Mouse (Mus musculus) midbrain, postnatal 0 days (tissue): Measurements from ENCODE around the gene Ndufs1. TPM values are rescaled to one million over a fixed set of nuclear protein-coding genes. Genes with fewer than 3 reads are reported as not detected.

Source experiments
- ATAC-seq: fragments of 200-750 bp; cut with Nextera tagmentation; 2 replicates; pipeline ENCODE4 v1.8.0; 2017; ENCODE audit warnings: moderate number of reproducible peaks, mild to moderate bottlenecking, moderate TSS enrichment, moderate library complexity; ENCODE audit not compliant: low FRiP score
- DNase-seq: peaks from one replicate; pipeline ENCODE4 v3.0.0-alpha.2; 2015; ENCODE audit warnings: low spot score
- H3K27ac ChIP-seq: fragments of 300-500 bp; sonication (generic); 2 replicates; pipeline ENCODE4 v1.5.1; 2014; ENCODE audit warnings: low read depth, mild to moderate bottlenecking, low read length, mixed read lengths
- H3K27me3 ChIP-seq: fragments of 300-500 bp; sonication (generic); 2 replicates; pipeline ENCODE4 v1.6.1; 2014; ENCODE audit warnings: low read length, control low read depth, mixed read lengths; ENCODE audit not compliant: insufficient read depth
- H3K36me3 ChIP-seq: fragments of 300-500 bp; sonication (generic); 2 replicates; pipeline ENCODE4 v1.6.1; 2014; ENCODE audit warnings: low read length, control low read depth, mixed read lengths; ENCODE audit not compliant: insufficient read depth
- H3K4me1 ChIP-seq: fragments of 300-500 bp; sonication (generic); 2 replicates; pipeline ENCODE4 v1.6.1; 2014; ENCODE audit warnings: mild to moderate bottlenecking, control low read depth, antibody characterized with exemption, low read length, mixed read lengths; ENCODE audit not compliant: insufficient read depth
- H3K4me2 ChIP-seq: fragments of 300-500 bp; sonication (generic); 2 replicates; pipeline ENCODE4 v1.6.1; 2014; ENCODE audit warnings: low read depth, mild to moderate bottlenecking, low read length, mixed read lengths; ENCODE audit not compliant: poor library complexity, severe bottlenecking
- H3K4me3 ChIP-seq: fragments of 300-500 bp; sonication (generic); 2 replicates; pipeline ENCODE4 v1.5.1; 2014; ENCODE audit warnings: low read depth, mild to moderate bottlenecking, low read length, moderate library complexity
- H3K9ac ChIP-seq: fragments of 300-500 bp; sonication (generic); replicated peaks from 2 replicates; pipeline ENCODE4 v1.6.1; 2014; ENCODE audit warnings: mild to moderate bottlenecking, low read length, moderate library complexity, mixed read lengths; ENCODE audit not compliant: poor library complexity, severe bottlenecking
- H3K9me3 ChIP-seq: fragments of 300-500 bp; sonication (generic); 2 replicates; pipeline ENCODE4 v1.6.1; 2016; ENCODE audit warnings: low read length, control low read depth
- CTCF ChIP-seq: IDR thresholded peaks from 2 replicates; pipeline ENCODE4 v1.5.1; 2016; ENCODE audit warnings: antibody characterized with exemption, mild to moderate bottlenecking
- WGBS: fragments of 180-500 bp; shearing (Covaris S2); extraction: QIAGEN DNeasy Blood & Tissue Kit; methylation state at CpG from one replicate; pipeline ENCODE4 v1.1.7; 2014; 5-methylcytosine and 5-hydroxymethylcytosine counted together
- polyA plus RNA-seq: library from polyadenylated mRNA; unstranded; fragments of >200 nt; fragmentation: Nextera tagmentation; extraction: Ambion mirVana; gene quantifications from 2 replicates; pipeline ENCODE4 v1.2.1, GENCODE M21; 2015
- total RNA-seq: library from RNA; depleted of rRNA; stranded (reverse); fragments of >200 nt; gene quantifications from 2 replicates; pipeline ENCODE4 v1.2.3, GENCODE M21; 2014

The Ndufs1 gene
- total and polyA plus RNA-seq, 2 experiments from 2014 or later: 117 to 128 TPM

GRCm38 (mm10) chr1:63130883-63131282 is 45.8 kb downstream of the Ndufs1 start:
- no peak for TF ChIP-seq CTCF
- Histone ChIP-seq H3K36me3 (no peaks in the 10 kb centered on the region), H3K4me1 (no peaks in the 10 kb centered on the region), H3K4me3 (no peak overlapping the region), H3K9me3 (no peaks in the 10 kb centered on the region), H3K4me2 (no peak overlapping the region), H3K27ac (no peak overlapping the region), H3K9ac (no peak overlapping the region), H3K27me3 (no peaks in the 10 kb centered on the region)
- 88% methylated on average over 2 of the region's 2 CpGs for WGBS
- DNase-seq (no peak), ATAC-seq (no peak)

GRCm38 (mm10) chr1:63129857-63130690 is 46.6 kb downstream of the Ndufs1 start:
- peak; percentile 34; the same call in 1 of the 2 replicates for ATAC-seq
- 19% methylated on average over 18 of the region's 18 CpGs for WGBS
- peak overlapping the region; percentile 51 for H3K4me2 ChIP-seq

GRCm38 (mm10) chr1:63129273-63129672 is 47.4 kb downstream of the Ndufs1 start:
- Histone ChIP-seq H3K27me3 (no peaks in the 10 kb centered on the region), H3K9ac (no peak overlapping the region), H3K9me3 (no peaks in the 10 kb centered on the region), H3K4me3 (no peak overlapping the region), H3K36me3 (0 out of 2 replicates have a peak, but pooled peaks cover 3% of the 10 kb centered on the region), H3K27ac (no peak overlapping the region), H3K4me2 (no peak overlapping the region), H3K4me1 (no peaks in the 10 kb centered on the region)
- 17% methylated on average over 3 of the region's 3 CpGs for WGBS
- no peak for DNase-seq
- ATAC-seq: no peak
- no peak for TF ChIP-seq CTCF

More at GRCm38 (mm10) chr1:63129857-63130690, 46.6 kb downstream of the Ndufs1 start:
- Histone ChIP-seq H3K4me1 (no peaks in the 10 kb centered on the region), H3K9ac (no peak overlapping the region), H3K27ac (no peak overlapping the region), H3K9me3 (no peaks in the 10 kb centered on the region), H3K27me3 (no peaks in the 10 kb centered on the region), H3K4me3 (peak overlapping the region; percentile 24), H3K36me3 (no peaks in the 10 kb centered on the region)
- no peak for TF ChIP-seq CTCF
- DNase-seq: no peak

- Histone ChIP-seq H3K27me3 (no peaks in the 10 kb centered on the region), H3K9me3 (no peaks in the 10 kb centered on the region), H3K9ac (no peak overlapping the region), H3K4me3 (no peak overlapping the region), H3K4me1 (no peaks in the 10 kb centered on the region), H3K36me3 (peaks cover 13% of the 10 kb centered on the region), H3K27ac (no peak overlapping the region), H3K4me2 (no peak overlapping the region)
- no peak for ATAC-seq
- WGBS: 96% methylated on average over 3 of the region's 3 CpGs
- no peak for DNase-seq
- TF ChIP-seq CTCF: no peak
Observed at GRCm38 (mm10) chr1:63126206-63126605, 50.4 kb downstream of the Ndufs1 start.

GRCm38 (mm10) chr1:63123823-63124450 is 52.7 kb downstream of the Ndufs1 start:
- TF ChIP-seq CTCF: no peak
- Histone ChIP-seq H3K27me3 (no peaks in the 10 kb centered on the region), H3K4me2 (no peak overlapping the region), H3K4me1 (no peaks in the 10 kb centered on the region), H3K9me3 (no peaks in the 10 kb centered on the region), H3K9ac (no peak overlapping the region), H3K27ac (no peak overlapping the region), H3K36me3 (peaks cover 19% of the 10 kb centered on the region), H3K4me3 (no peak overlapping the region)
- ATAC-seq (no peak), DNase-seq (no peak)
- WGBS: 85% methylated on average over 6 of the region's 6 CpGs

GRCm38 (mm10) chr1:63122005-63122404 is 54.6 kb downstream of the Ndufs1 start:
- Histone ChIP-seq H3K27ac (no peak overlapping the region), H3K4me1 (no peaks in the 10 kb centered on the region), H3K9me3 (no peaks in the 10 kb centered on the region), H3K4me2 (no peak overlapping the region), H3K9ac (no peak overlapping the region), H3K36me3 (peaks cover 19% of the 10 kb centered on the region), H3K4me3 (no peak overlapping the region), H3K27me3 (no peaks in the 10 kb centered on the region)
- WGBS: 94% methylated on average over 6 of the region's 6 CpGs
- ATAC-seq (no peak), DNase-seq (no peak)
- TF ChIP-seq CTCF: no peak
